Mouse (Mus musculus) urinary bladder, postnatal 36 days (tissue): ENCODE data around the gene Kdm2a.

Experiments used
- DNase-seq, 2 experiments: peaks; one replicate each; pipeline ENCODE4 v3.0.0; 2022; ENCODE audit warnings: low spot score in 2 of 2, mixed read lengths in 1 of 2

The Kdm2a gene

GRCm38 (mm10) chr19:4397798-4398629, at the start of gene Kdm2a:
Gene Kdm2a (minus strand): TSS chr19:4398285.
- DNase-seq: peak; percentile 40 to 48

GRCm38 (mm10) chr19:4447445-4447844, 49.4 kb upstream of the Kdm2a start:
- DNase-seq: no peak

GRCm38 (mm10) chr19:4446661-4447420, 48.8 kb upstream of the Kdm2a start:
- no peak for DNase-seq

GRCm38 (mm10) chr19:4442408-4442807, 44.3 kb upstream of the Kdm2a start:
- DNase-seq: peak; percentile 66 to 68

- no peak for DNase-seq
Observed at GRCm38 (mm10) chr19:4441621-4442161, 43.6 kb upstream of the Kdm2a start.

GRCm38 (mm10) chr19:4441090-4441591, 43.1 kb upstream of the Kdm2a start:
- peak in 1 of 2 experiments; percentile 35 for DNase-seq

- peak in 1 of 2 experiments; percentile 39 for DNase-seq
Observed at GRCm38 (mm10) chr19:4440222-4440621, 42.1 kb upstream of the Kdm2a start.

- DNase-seq: peak; percentile 53 to 62
Observed at GRCm38 (mm10) chr19:4439161-4439801, 41.2 kb upstream of the Kdm2a start, which contains the start of gene Rhod. Gene Rhod (minus strand): TSS chr19:4439432.

- no peak for DNase-seq
Observed at GRCm38 (mm10) chr19:4438791-4439160, 40.7 kb upstream of the Kdm2a start.

GRCm38 (mm10) chr19:4437886-4438285, 39.8 kb upstream of the Kdm2a start:
- DNase-seq: no peak

GRCm38 (mm10) chr19:4436254-4436653, 38.2 kb upstream of the Kdm2a start:
- no peak for DNase-seq

GRCm38 (mm10) chr19:4434999-4435398, 36.9 kb upstream of the Kdm2a start:
- no peak for DNase-seq

- DNase-seq: no peak
Observed at GRCm38 (mm10) chr19:4433756-4434155, 35.7 kb upstream of the Kdm2a start.

GRCm38 (mm10) chr19:4430091-4430620, 32.1 kb upstream of the Kdm2a start:
- DNase-seq: no peak

GRCm38 (mm10) chr19:4425610-4426366, 27.7 kb upstream of the Kdm2a start:
- DNase-seq: no peak

- DNase-seq: no peak
Observed at GRCm38 (mm10) chr19:4423021-4423420, 24.9 kb upstream of the Kdm2a start.

- no peak for DNase-seq
Observed at GRCm38 (mm10) chr19:4422581-4422980, 24.5 kb upstream of the Kdm2a start.

GRCm38 (mm10) chr19:4420153-4420910, 22.2 kb upstream of the Kdm2a start:
- peak; percentile 44 to 70 for DNase-seq

GRCm38 (mm10) chr19:4419711-4420110, 21.6 kb upstream of the Kdm2a start:
- no peak for DNase-seq

GRCm38 (mm10) chr19:4417713-4418112, 19.6 kb upstream of the Kdm2a start:
- DNase-seq: no peak
